Mouse (Mus musculus): ENCODE measurements around the gene BC025920. TPM values are rescaled to one million over a fixed set of nuclear protein-coding genes. Genes with fewer than 3 reads are reported as not detected.
"Not testable (repeated sequence)": the region's sequence is repeated elsewhere in the genome, so short reads cannot be mapped to it uniquely, and the experiment has no call there.

The BC025920 gene
- total and polyA plus RNA-seq, 3 experiments = 0.40 to 6.8 (median 4.3) TPM

GRCm38 (mm10) chr10:81633253-81634099 is 27.4 kb downstream of the BC025920 start:
- H3K4me1 ChIP-seq (ENCODE audit: insufficient read depth, low read depth, low read length) = peaks cover 52% of the 10 kb centered on the region
- ATAC-seq (ENCODE audit: extremely low read depth, insufficient number of reproducible peaks, low FRiP score, poor library complexity, severe bottlenecking) (peak; percentile 97), DNase-seq (ENCODE audit: low spot score) (peak; percentile 97)
- H3K36me3 ChIP-seq (replicated peaks) = peaks cover 10% of the 10 kb centered on the region
- peak overlapping the region; percentile 70 for H3K4me3 ChIP-seq (ENCODE audit: low read depth, low read length)
- peaks cover 8% of the 10 kb centered on the region; the same call in 1 of the 2 replicates for H3K27me3 ChIP-seq (ENCODE audit: insufficient read depth, low read length)
- TF ChIP-seq GATA1 (IDR thresholded peaks at IDR 0.05; ENCODE audit: borderline replicate concordance, low read length) (no peak), GATA2 (IDR thresholded peaks at IDR 0.05; ENCODE audit: borderline replicate concordance, low read depth, low read length) (no peak), POLR2AphosphoS5 (IDR thresholded peaks at IDR 0.05; ENCODE audit: insufficient replicate concordance, low read depth, low read length) (no peak), CTCF (IDR thresholded peaks at IDR 0.05; ENCODE audit: low read depth, low read length) (no peak), TAL1 (conservative IDR thresholded peaks at IDR 0.05; ENCODE audit: low read depth, low read length) (no peak)
- H3K9me3 ChIP-seq (replicated peaks) = no peaks in the 10 kb centered on the region

- Histone ChIP-seq H3K27me3 (ENCODE audit: insufficient read depth, low read length) (peaks cover 8% of the 10 kb centered on the region; the same call in 1 of the 2 replicates), H3K4me1 (ENCODE audit: insufficient read depth, low read depth, low read length) (peaks cover 43% of the 10 kb centered on the region), H3K9me3 (replicated peaks) (no peaks in the 10 kb centered on the region), H3K4me3 (ENCODE audit: low read depth, low read length) (no peak overlapping the region), H3K36me3 (replicated peaks) (peaks cover 33% of the 10 kb centered on the region)
- no peak for ATAC-seq (ENCODE audit: extremely low read depth, insufficient number of reproducible peaks, low FRiP score, poor library complexity, severe bottlenecking)
- no peak for DNase-seq (ENCODE audit: low spot score)
- TF ChIP-seq GATA2 (IDR thresholded peaks at IDR 0.05; ENCODE audit: borderline replicate concordance, low read depth, low read length) (no peak), CTCF (IDR thresholded peaks at IDR 0.05; ENCODE audit: low read depth, low read length) (no peak), POLR2AphosphoS5 (IDR thresholded peaks at IDR 0.05; ENCODE audit: insufficient replicate concordance, low read depth, low read length) (no peak), GATA1 (IDR thresholded peaks at IDR 0.05; ENCODE audit: borderline replicate concordance, low read length) (no peak), TAL1 (conservative IDR thresholded peaks at IDR 0.05; ENCODE audit: low read depth, low read length) (no peak)
Observed at GRCm38 (mm10) chr10:81636338-81636737, 30.3 kb downstream of the BC025920 start.

GRCm38 (mm10) chr10:81638101-81638500 is 32.0 kb downstream of the BC025920 start:
- Histone ChIP-seq H3K36me3 (replicated peaks) (peaks cover 43% of the 10 kb centered on the region), H3K27me3 (ENCODE audit: insufficient read depth, low read length) (peaks cover 7% of the 10 kb centered on the region; the same call in 1 of the 2 replicates), H3K4me1 (ENCODE audit: insufficient read depth, low read depth, low read length) (peaks cover 56% of the 10 kb centered on the region), H3K4me3 (ENCODE audit: low read depth, low read length) (no peak overlapping the region), H3K9me3 (replicated peaks) (no peaks in the 10 kb centered on the region)
- no peak for TF ChIP-seq GATA1 (IDR thresholded peaks at IDR 0.05; ENCODE audit: borderline replicate concordance, low read length)
- TF ChIP-seq GATA2 (IDR thresholded peaks at IDR 0.05; ENCODE audit: borderline replicate concordance, low read depth, low read length) = no peak
- TF ChIP-seq TAL1 (conservative IDR thresholded peaks at IDR 0.05; ENCODE audit: low read depth, low read length) = no peak
- TF ChIP-seq CTCF (IDR thresholded peaks at IDR 0.05; ENCODE audit: low read depth, low read length) = no peak
- no peak for TF ChIP-seq POLR2AphosphoS5 (IDR thresholded peaks at IDR 0.05; ENCODE audit: insufficient replicate concordance, low read depth, low read length)
- DNase-seq (ENCODE audit: low spot score) = no peak
- no peak for ATAC-seq (ENCODE audit: extremely low read depth, insufficient number of reproducible peaks, low FRiP score, poor library complexity, severe bottlenecking)

GRCm38 (mm10) chr10:81640825-81641224 is 34.8 kb downstream of the BC025920 start:
- H3K4me1 ChIP-seq (ENCODE audit: insufficient read depth, low read depth, low read length) = peaks cover 55% of the 10 kb centered on the region

GRCm38 (mm10) chr10:81641566-81641965 is 35.5 kb downstream of the BC025920 start:
- ATAC-seq (ENCODE audit: extremely low read depth, insufficient number of reproducible peaks, low FRiP score, poor library complexity, severe bottlenecking) (no peak), DNase-seq (ENCODE audit: low spot score) (no peak)
- Histone ChIP-seq H3K27me3 (ENCODE audit: insufficient read depth, low read length) (peaks cover 2% of the 10 kb centered on the region; the same call in 1 of the 2 replicates), H3K9me3 (replicated peaks) (no peaks in the 10 kb centered on the region), H3K36me3 (replicated peaks) (peaks cover 50% of the 10 kb centered on the region), H3K4me3 (ENCODE audit: low read depth, low read length) (no peak overlapping the region), H3K4me1 (ENCODE audit: insufficient read depth, low read depth, low read length) (peaks cover 53% of the 10 kb centered on the region)
- no peak for TF ChIP-seq TAL1 (conservative IDR thresholded peaks at IDR 0.05; ENCODE audit: low read depth, low read length)
- no peak for TF ChIP-seq CTCF (IDR thresholded peaks at IDR 0.05; ENCODE audit: low read depth, low read length)

More at GRCm38 (mm10) chr10:81640825-81641224, 34.8 kb downstream of the BC025920 start:
- DNase-seq (ENCODE audit: low spot score); ATAC-seq (ENCODE audit: extremely low read depth, insufficient number of reproducible peaks, low FRiP score, poor library complexity, severe bottlenecking); H3K27me3 ChIP-seq (ENCODE audit: insufficient read depth, low read length); H3K9me3 ChIP-seq (replicated peaks); H3K4me3 ChIP-seq (ENCODE audit: low read depth, low read length): not testable (repeated sequence)
- peaks cover 43% of the 10 kb centered on the region for H3K36me3 ChIP-seq (replicated peaks)

GRCm38 (mm10) chr10:81641978-81642647 is 36.0 kb downstream of the BC025920 start:
- ATAC-seq (ENCODE audit: extremely low read depth, insufficient number of reproducible peaks, low FRiP score, poor library complexity, severe bottlenecking) = no peak
- DNase-seq (ENCODE audit: low spot score) = no peak
- Histone ChIP-seq H3K4me1 (ENCODE audit: insufficient read depth, low read depth, low read length) (peaks cover 53% of the 10 kb centered on the region), H3K9me3 (replicated peaks) (no peaks in the 10 kb centered on the region), H3K36me3 (replicated peaks) (peaks cover 55% of the 10 kb centered on the region), H3K27me3 (ENCODE audit: insufficient read depth, low read length) (peaks cover 2% of the 10 kb centered on the region; the same call in 1 of the 2 replicates), H3K4me3 (ENCODE audit: low read depth, low read length) (peak overlapping the region; percentile 88)
- no peak for TF ChIP-seq TAL1 (conservative IDR thresholded peaks at IDR 0.05; ENCODE audit: low read depth, low read length)
- TF ChIP-seq CTCF (IDR thresholded peaks at IDR 0.05; ENCODE audit: low read depth, low read length) = no peak
- TF ChIP-seq GATA1 (IDR thresholded peaks at IDR 0.05; ENCODE audit: borderline replicate concordance, low read length) = no peak
- no peak for TF ChIP-seq POLR2AphosphoS5 (IDR thresholded peaks at IDR 0.05; ENCODE audit: insufficient replicate concordance, low read depth, low read length)
- no peak for TF ChIP-seq GATA2 (IDR thresholded peaks at IDR 0.05; ENCODE audit: borderline replicate concordance, low read depth, low read length)
